Mouse (Mus musculus) stomach, postnatal 0 days (tissue): ENCODE results near the gene Mamdc4.

Experiments
- CTCF ChIP-seq: IDR thresholded peaks from 2 replicates; pipeline ENCODE4 v1.5.1; 2016; ENCODE audit warnings: antibody characterized with exemption, low read depth, mild to moderate bottlenecking, moderate library complexity
- EP300 ChIP-seq: optimal IDR thresholded peaks from 2 replicates; pipeline ENCODE3; 2016; ENCODE audit warnings: antibody characterized with exemption

- TF ChIP-seq CTCF, result no peak
- TF ChIP-seq EP300, result no peak
These were observed 27.9 kb upstream of the Mamdc4 start for GRCm38 (mm10) chr2:25602526-25602925.
